Mouse (Mus musculus): ENCODE measurements around the gene Otud5. TPM values are rescaled to one million over a fixed set of nuclear protein-coding genes. Genes with fewer than 3 reads are reported as not detected.
"Not testable (repeated sequence)": the region's sequence is repeated elsewhere in the genome, so short reads cannot be mapped to it uniquely, and the experiment has no call there.

Gene Otud5
- polyA plus RNA-seq, 1 experiment, result 43.3 TPM

DNA sequence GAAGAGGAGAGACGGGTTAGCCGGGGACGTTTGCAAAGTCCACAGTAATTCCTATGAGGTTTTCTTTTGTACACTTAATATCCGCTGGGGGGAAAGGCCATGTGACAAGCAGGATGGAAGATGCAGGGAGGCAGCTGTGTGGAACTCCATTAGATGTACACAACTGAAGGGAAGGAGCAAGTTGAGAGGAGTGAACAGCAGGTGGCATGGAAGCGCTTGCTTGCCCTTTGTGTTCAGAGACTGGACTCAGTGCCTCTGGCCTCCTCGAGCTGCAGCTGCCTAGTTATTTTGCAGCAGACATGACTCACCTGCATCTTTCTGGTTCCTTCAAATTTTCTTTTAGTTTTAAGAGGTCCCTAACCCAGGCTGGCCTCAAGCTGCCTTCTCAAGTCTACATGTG is 69.3 kb downstream of the Otud5 start:
- TF ChIP-seq POLR2A (IDR thresholded peaks at IDR 0.05; ENCODE audit: borderline replicate concordance, extremely low read depth, low read depth, low read length) (no peak), CTCF (IDR thresholded peaks at IDR 0.05; ENCODE audit: insufficient read depth, low read length) (no peak)
- DNase-seq, result no peak
- Histone ChIP-seq H3K4me1 (ENCODE audit: control insufficient read depth, insufficient read depth, low read length) (no peaks in the 10 kb centered on the region), H3K4me3 (replicated peaks; ENCODE audit: extremely low read depth, low read depth, low read length) (no peak overlapping the region)
- WGBS, result 63% methylated on average over 6 of the region's 6 CpGs

DNA sequence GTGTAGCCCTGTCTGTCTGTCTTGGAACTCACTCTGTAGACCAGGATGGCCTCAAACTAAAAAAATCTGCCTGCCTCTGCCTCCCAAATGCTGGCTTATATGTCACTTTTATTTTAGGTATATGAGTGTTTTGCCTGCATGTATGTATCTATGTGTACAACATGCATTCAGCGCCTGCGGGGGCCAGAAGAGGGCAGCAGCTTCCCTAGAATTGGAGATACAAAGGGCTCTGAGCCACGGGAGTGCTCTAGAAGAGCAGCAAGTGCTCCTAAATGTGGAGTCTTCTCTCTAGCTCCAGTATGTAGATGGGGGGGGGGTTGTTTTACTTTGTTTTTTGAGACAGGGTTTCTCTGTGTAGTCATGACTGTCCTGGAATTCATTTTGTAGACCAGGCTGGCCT is 74.5 kb downstream of the Otud5 start:
- 37% methylated on average over 3 of the region's 3 CpGs for WGBS
- H3K4me1 ChIP-seq (ENCODE audit: control insufficient read depth, insufficient read depth, low read length); DNase-seq; H3K4me3 ChIP-seq (replicated peaks; ENCODE audit: extremely low read depth, low read depth, low read length): not testable (repeated sequence)

DNA sequence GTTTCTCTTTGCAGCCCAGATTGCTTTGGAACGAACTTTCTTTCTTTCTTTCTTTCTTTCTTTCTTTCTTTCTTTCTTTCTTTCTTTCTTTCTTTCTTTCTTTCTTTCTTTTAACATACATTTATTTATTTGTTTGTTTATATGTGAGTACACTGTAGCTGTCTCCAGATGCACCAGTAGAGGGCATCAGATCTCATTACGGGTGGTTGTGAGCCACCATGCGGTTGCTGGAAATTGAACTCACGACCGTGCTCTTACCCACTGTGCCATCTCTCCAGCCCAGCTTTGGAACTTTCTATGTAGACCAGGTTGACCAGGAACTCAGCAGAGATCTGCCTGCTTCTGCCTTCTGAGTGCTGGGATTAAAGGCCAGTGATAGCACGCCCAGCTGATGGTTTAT is 76.8 kb downstream of the Otud5 start:
- H3K4me3 ChIP-seq (replicated peaks; ENCODE audit: extremely low read depth, low read depth, low read length); DNase-seq; H3K4me1 ChIP-seq (ENCODE audit: control insufficient read depth, insufficient read depth, low read length): not testable (repeated sequence)
- WGBS, result 60% methylated on average over 6 of the region's 6 CpGs

GRCm38 (mm10) chrX:7919601-7920383 is 78.6 kb downstream of the Otud5 start, which contains the start of gene Pcsk1n:
Pcsk1n (plus strand) TSS chrX:7919822.
- Histone ChIP-seq H3K4me1 (ENCODE audit: control insufficient read depth, insufficient read depth, low read length) (no peaks in the 10 kb centered on the region), H3K4me3 (replicated peaks; ENCODE audit: extremely low read depth, low read depth, low read length) (no peak within 1 kb of the TSS)
- DNase-seq, result no peak
- TF ChIP-seq CTCF (IDR thresholded peaks at IDR 0.05; ENCODE audit: insufficient read depth, low read length), result no peak
- no peak for TF ChIP-seq POLR2A (IDR thresholded peaks at IDR 0.05; ENCODE audit: borderline replicate concordance, extremely low read depth, low read depth, low read length)
- WGBS, result 23% methylated on average over 39 of the region's 40 CpGs

GRCm38 (mm10) chrX:7922032-7922431 is 80.9 kb downstream of the Otud5 start:
- WGBS, result 21% methylated on average over 48 of the region's 48 CpGs
- no peak for DNase-seq
- TF ChIP-seq POLR2A (IDR thresholded peaks at IDR 0.05; ENCODE audit: borderline replicate concordance, extremely low read depth, low read depth, low read length) (no peak), CTCF (IDR thresholded peaks at IDR 0.05; ENCODE audit: insufficient read depth, low read length) (no peak)
- Histone ChIP-seq H3K4me1 (ENCODE audit: control insufficient read depth, insufficient read depth, low read length) (no peaks in the 10 kb centered on the region), H3K4me3 (replicated peaks; ENCODE audit: extremely low read depth, low read depth, low read length) (no peak overlapping the region)

Other genes with a start within 250 kb of the Otud5 start
- gene Ccdc22, start 235.8 kb upstream of the Otud5 start, polyA plus RNA-seq (2012; rRNA removed), result 14.5 and 15.6 TPM in 2 replicates
- 0.08 and 0.11 TPM in 2 replicates for gene Cacna1f, start 234.3 kb upstream of the Otud5 start, polyA plus RNA-seq (2012; rRNA removed)
- 3.7 and 5.8 TPM in 2 replicates for gene Syp, start 202.9 kb upstream of the Otud5 start, polyA plus RNA-seq (2012; rRNA removed)
- gene Prickle3, start 184.1 kb upstream of the Otud5 start, polyA plus RNA-seq (2012; rRNA removed), result 21.7 and 25.0 TPM in 2 replicates
- 208 and 264 TPM in 2 replicates for gene Plp2, start 170.0 kb upstream of the Otud5 start, polyA plus RNA-seq (2012; rRNA removed)
- gene Magix, start 160.1 kb upstream of the Otud5 start, polyA plus RNA-seq (2012; rRNA removed), result 12.3 and 17.2 TPM in 2 replicates
- 8.4 and 9.4 TPM in 2 replicates for gene Gpkow, start 144.2 kb upstream of the Otud5 start, polyA plus RNA-seq (2012; rRNA removed)
- gene Wdr45, start 127.0 kb upstream of the Otud5 start, polyA plus RNA-seq (2012; rRNA removed), result 83.4 and 128 TPM in 2 replicates
- 1.7 and 2.7 TPM in 2 replicates for gene Gm45208, start 119.1 kb upstream of the Otud5 start, polyA plus RNA-seq (2012; rRNA removed)
- gene Praf2, start 112.9 kb upstream of the Otud5 start, polyA plus RNA-seq (2012; rRNA removed), result 41.0 and 46.2 TPM in 2 replicates
- 33.9 and 34.5 TPM in 2 replicates for gene Ccdc120, start 90.5 kb upstream of the Otud5 start, polyA plus RNA-seq (2012; rRNA removed)
- 28.8 and 31.8 TPM in 2 replicates for gene Tfe3, start 78.8 kb upstream of the Otud5 start, polyA plus RNA-seq (2012; rRNA removed)
- 19.0 and 32.4 TPM in 2 replicates for gene Gripap1, start 51.6 kb upstream of the Otud5 start, polyA plus RNA-seq (2012; rRNA removed)
- 0.84 and 1.0 TPM in 2 replicates for gene Kcnd1, start 19.1 kb upstream of the Otud5 start, polyA plus RNA-seq (2012; rRNA removed)
- gene Pim2, start 36.9 kb downstream of the Otud5 start, polyA plus RNA-seq (2012; rRNA removed), result 12.2 and 13.6 TPM in 2 replicates
- 73.7 and 74.0 TPM in 2 replicates for gene Slc35a2, start 42.7 kb downstream of the Otud5 start, polyA plus RNA-seq (2012; rRNA removed)
- gene Pqbp1, start 57.9 kb downstream of the Otud5 start, polyA plus RNA-seq (2012; rRNA removed), result 44.4 and 53.6 TPM in 2 replicates
- gene Timm17b, start 58.0 kb downstream of the Otud5 start, polyA plus RNA-seq (2012; rRNA removed), result 31.6 and 34.7 TPM in 2 replicates
- not detected in 2 replicates for gene Gm10491, start 66.5 kb downstream of the Otud5 start, polyA plus RNA-seq (2012; rRNA removed)
- not detected in 2 replicates for gene Gm10490, start 68.2 kb downstream of the Otud5 start, polyA plus RNA-seq (2012; rRNA removed)
- gene Pcsk1n, start 78.5 kb downstream of the Otud5 start, polyA plus RNA-seq (2012; rRNA removed), result 0.41 and 0.53 TPM in 2 replicates
- gene Eras, start 87.2 kb downstream of the Otud5 start, polyA plus RNA-seq (2012; rRNA removed), result not detected in 2 replicates
- 16.0 and 22.8 TPM in 2 replicates for gene Hdac6, start 106.5 kb downstream of the Otud5 start, polyA plus RNA-seq (2012; rRNA removed)
- gene Gata1, start 136.7 kb downstream of the Otud5 start, polyA plus RNA-seq (2012; rRNA removed), result 0.76 and 1.8 TPM in 2 replicates
- gene Glod5, start 177.1 kb downstream of the Otud5 start, polyA plus RNA-seq (2012; rRNA removed), result 0.19 TPM in 1 of 2 replicates, not detected in the other
- gene Suv39h1, start 233.4 kb downstream of the Otud5 start, polyA plus RNA-seq (2012; rRNA removed), result 9.0 and 10.6 TPM in 2 replicates
- 9.4 and 9.7 TPM in 2 replicates for gene Was, start 249.1 kb downstream of the Otud5 start, polyA plus RNA-seq (2012; rRNA removed)

Measured in lung, adult 2 months (tissue).